Comparison of ENCODE assay signal across 8 mouse cellular contexts in genomic region chr3:115660701-115661460, GRCm38 (mm10). TPM values are rescaled to one million over a fixed set of nuclear protein-coding genes. Genes with fewer than 3 reads are reported as not detected.
DNase-seq lines count a peak whose midpoint lies in the region; ATAC-seq and TF ChIP-seq lines count a peak whose summit lies in the region.

No protein-coding gene starts in this region.

- H3K36me3 ChIP-seq in forebrain, embryonic 13.5 days (ENCODE audit: poor library complexity, severe bottlenecking) = no peaks in the 10 kb centered on the region

- peaks cover 8% of the 10 kb centered on the region for H3K4me1 ChIP-seq in forebrain, embryonic 13.5 days
- H3K4me1 ChIP-seq in lung, adult 2 months (ENCODE audit: control insufficient read depth, insufficient read depth, low read length) = no peaks in the 10 kb centered on the region

- peaks cover 10% of the 10 kb centered on the region; the same call in 1 of the 2 replicates for H3K27me3 ChIP-seq in forebrain, embryonic 13.5 days

- 32% methylated on average over 9 of the region's 9 CpGs for WGBS in forebrain, embryonic 13.5 days
- 52% methylated on average over 9 of the region's 9 CpGs for WGBS in lung, adult 2 months

- H3K27ac ChIP-seq in forebrain, embryonic 13.5 days = no peak overlapping the region

- peak; percentile 93 for ATAC-seq in forebrain, embryonic 13.5 days
- peak; percentile 98 for ATAC-seq in neutrophil, adult 5-6 weeks (ENCODE audit: extremely low read depth, insufficient number of reproducible peaks, low FRiP score, poor library complexity, severe bottlenecking)

- no peak overlapping the region for H3K9ac ChIP-seq in forebrain, embryonic 13.5 days

- TF ChIP-seq POLR2A in lung, adult 2 months (IDR thresholded peaks at IDR 0.05; ENCODE audit: borderline replicate concordance, extremely low read depth, low read depth, low read length) = no peak

- intact Hi-C loops in heart, postnatal 14 days (cut with DNase I) = loop anchor here (1.0 to 5.0 kb wide), 4 partner anchors 131 to 317 kb away; partner anchors contain the start of gene Dph5

- H3K4me3 ChIP-seq in forebrain, embryonic 13.5 days = no peak overlapping the region
- H3K4me3 ChIP-seq in lung, adult 2 months (replicated peaks; ENCODE audit: extremely low read depth, low read depth, low read length) = no peak overlapping the region

- TF ChIP-seq CTCF in lung, adult 2 months (IDR thresholded peaks at IDR 0.05; ENCODE audit: insufficient read depth, low read length) = peak; percentile 90

- DNase-seq in CD4-positive, CD25-positive, alpha-beta regulatory T cell, adult 2 months (ENCODE audit: low read depth, low spot score) = peak; percentile 91
- peak; percentile 82 for DNase-seq in brain, adult 2 months (ENCODE audit: low read depth, low spot score)
- DNase-seq in heart, postnatal 14 days = peak; percentile 75 to 82
- DNase-seq in kidney, postnatal 4 days = peak; percentile 81 to 85
- peak; percentile 54 for DNase-seq in lung, adult 2 months
- peak; percentile 17 for DNase-seq in testis, postnatal 14 days (ENCODE audit: low spot score)

- no peaks in the 10 kb centered on the region for H3K9me3 ChIP-seq in forebrain, embryonic 13.5 days (replicated peaks)

- H3K4me2 ChIP-seq in forebrain, embryonic 13.5 days = no peak overlapping the region

RNA-seq across cellular contexts. Expression of gene S1pr1, which starts 54.0 kb away (rescaled TPM):
- 28.0 and 29.7 TPM in 2 replicates for polyA plus RNA-seq in forebrain, embryonic 13.5 days (2015; fragmentation: Nextera tagmentation; extraction: Ambion mirVana)
- 100 to 1,000 TPM in 1 of 2 experiments, 10 to 100 TPM in 1; 99.1 to 105 TPM for total RNA-seq in heart, postnatal 14 days (2021)
- 230 and 289 TPM in 2 replicates for polyA plus RNA-seq in lung, adult 2 months (2012; rRNA removed)
- total RNA-seq in neutrophil, adult 5-6 weeks (2017) = 149 and 161 TPM in 2 replicates

Comparison
In these comparisons a context has a peak if more than half of its experiments do, and no peak if none do; other contexts are left out.
1. DNase-seq: peak in every context shown above with its lines; median percentile 91 in CD4-positive, CD25-positive, alpha-beta regulatory T cell, adult 2 months; 83 in kidney, postnatal 4 days; 82 in brain, adult 2 months; 78 in heart, postnatal 14 days; 54 in lung, adult 2 months; 17 in testis, postnatal 14 days.